Mouse (Mus musculus) neural tube, embryonic 13.5 days (tissue): ENCODE measurements around the gene Gucy2c. TPM values are rescaled to one million over a fixed set of nuclear protein-coding genes. Genes with fewer than 3 reads are reported as not detected.

Source experiments
- ATAC-seq: fragments of 200-750 bp; cut with Nextera tagmentation; 2 replicates; pipeline ENCODE4 v1.8.0; 2017; ENCODE audit warnings: low read depth, mild to moderate bottlenecking, moderate TSS enrichment, moderate library complexity
- H3K27ac ChIP-seq: fragments of 300-500 bp; sonication (generic); replicated peaks from 2 replicates; pipeline ENCODE4 v1.5.1; 2015; ENCODE audit warnings: moderate library complexity, mild to moderate bottlenecking, inconsistent platforms
- H3K27me3 ChIP-seq: fragments of 300-500 bp; sonication (generic); 2 replicates; pipeline ENCODE4 v1.6.1; 2015; ENCODE audit warnings: mild to moderate bottlenecking, inconsistent platforms
- H3K36me3 ChIP-seq: fragments of 300-500 bp; sonication (generic); 2 replicates; pipeline ENCODE4 v1.6.1; 2015; ENCODE audit warnings: mild to moderate bottlenecking, inconsistent platforms
- H3K4me1 ChIP-seq: fragments of 300-500 bp; sonication (generic); replicated peaks from 2 replicates; pipeline ENCODE4 v1.6.1; 2015; ENCODE audit warnings: inconsistent platforms
- H3K4me2 ChIP-seq: fragments of 300-500 bp; sonication (generic); 2 replicates; pipeline ENCODE4 v1.6.1; 2015; ENCODE audit warnings: inconsistent platforms, mild to moderate bottlenecking, moderate library complexity
- H3K4me3 ChIP-seq: fragments of 300-500 bp; sonication (generic); 2 replicates; pipeline ENCODE4 v1.5.1; 2015; ENCODE audit warnings: mild to moderate bottlenecking, inconsistent platforms
- H3K9ac ChIP-seq: fragments of 300-500 bp; sonication (generic); 2 replicates; pipeline ENCODE4 v1.6.1; 2015; ENCODE audit warnings: moderate library complexity, mild to moderate bottlenecking, inconsistent platforms
- H3K9me3 ChIP-seq: fragments of 300-500 bp; sonication (generic); 2 replicates; pipeline ENCODE4 v1.6.1; 2016; ENCODE audit warnings: inconsistent platforms
- WGBS: fragments of 180-500 bp; shearing (Covaris S2); methylation state at CpG from one replicate; pipeline ENCODE4 v1.1.7; 2015; 5-methylcytosine and 5-hydroxymethylcytosine counted together
- polyA plus RNA-seq: library from polyadenylated mRNA; unstranded; fragments of >200 nt; fragmentation: Nextera tagmentation; extraction: Ambion mirVana; gene quantifications from 2 replicates; pipeline ENCODE4 v1.2.1, GENCODE M21; 2015

The Gucy2c gene
- polyA plus RNA-seq, 1 experiment from 2014 or later = 0.28 TPM

DNA sequence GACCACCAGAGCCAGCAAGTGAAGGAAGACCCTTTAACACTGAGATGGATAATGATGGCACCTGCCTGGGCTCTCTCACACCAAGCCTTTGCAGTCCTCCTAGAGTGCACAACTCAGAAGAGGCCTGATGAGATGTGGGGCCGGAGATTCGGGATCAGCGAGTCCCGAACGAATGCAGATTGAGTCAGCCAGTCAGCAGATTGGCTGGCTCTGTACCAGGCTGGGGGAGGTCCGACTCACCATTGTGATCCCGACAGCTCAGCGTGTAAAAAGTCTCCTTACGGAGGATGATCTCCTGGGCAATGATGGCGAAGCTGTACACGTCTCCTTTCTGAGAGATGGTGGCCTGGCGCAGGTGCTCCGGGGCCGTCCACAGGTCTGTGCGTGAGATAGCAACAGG is 61.1 kb downstream of the Gucy2c start:
- 89% methylated on average over 15 of the region's 15 CpGs for WGBS
- no peak for ATAC-seq
- Histone ChIP-seq H3K27ac (no peak overlapping the region), H3K9ac (no peak overlapping the region), H3K9me3 (no peaks in the 10 kb centered on the region), H3K27me3 (no peaks in the 10 kb centered on the region), H3K4me3 (no peak overlapping the region), H3K36me3 (no peaks in the 10 kb centered on the region), H3K4me2 (no peak overlapping the region), H3K4me1 (no peaks in the 10 kb centered on the region)

DNA sequence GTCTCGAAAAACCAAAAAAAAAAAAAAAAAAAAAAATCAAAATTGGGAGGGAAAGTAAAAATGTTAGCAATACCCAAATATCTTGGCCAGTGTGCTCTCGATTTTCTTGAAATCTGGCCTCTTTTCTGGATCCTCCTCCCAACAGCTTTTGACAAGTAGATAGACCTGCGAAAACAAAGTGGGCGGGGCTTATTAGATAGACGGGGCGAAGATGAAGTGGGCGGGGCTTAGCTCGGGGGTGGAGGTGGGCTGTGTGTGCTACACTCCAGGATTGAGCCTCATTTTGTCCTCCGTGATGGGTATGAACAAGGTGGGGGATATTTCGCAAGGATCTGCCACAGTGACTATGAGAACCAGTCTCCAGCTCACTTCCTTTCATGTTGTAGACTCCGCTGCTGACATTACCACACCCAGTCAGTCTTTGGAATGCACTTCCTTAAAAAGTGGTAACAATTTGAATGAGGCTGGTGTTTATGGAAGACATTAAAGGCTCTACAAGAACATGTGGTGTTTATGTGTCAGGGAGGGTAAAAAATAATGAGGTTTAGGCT is 65.6 kb downstream of the Gucy2c start:
- H3K4me2 ChIP-seq = no peak overlapping the region
- H3K36me3 ChIP-seq = no peaks in the 10 kb centered on the region
- 81% methylated on average over 11 of the region's 11 CpGs for WGBS
- no peak for ATAC-seq
- H3K4me3 ChIP-seq = no peak overlapping the region
- no peak overlapping the region for H3K9ac ChIP-seq
- no peak overlapping the region for H3K27ac ChIP-seq
- no peaks in the 10 kb centered on the region for H3K9me3 ChIP-seq
- H3K4me1 ChIP-seq = no peaks in the 10 kb centered on the region
- H3K27me3 ChIP-seq = no peaks in the 10 kb centered on the region

DNA sequence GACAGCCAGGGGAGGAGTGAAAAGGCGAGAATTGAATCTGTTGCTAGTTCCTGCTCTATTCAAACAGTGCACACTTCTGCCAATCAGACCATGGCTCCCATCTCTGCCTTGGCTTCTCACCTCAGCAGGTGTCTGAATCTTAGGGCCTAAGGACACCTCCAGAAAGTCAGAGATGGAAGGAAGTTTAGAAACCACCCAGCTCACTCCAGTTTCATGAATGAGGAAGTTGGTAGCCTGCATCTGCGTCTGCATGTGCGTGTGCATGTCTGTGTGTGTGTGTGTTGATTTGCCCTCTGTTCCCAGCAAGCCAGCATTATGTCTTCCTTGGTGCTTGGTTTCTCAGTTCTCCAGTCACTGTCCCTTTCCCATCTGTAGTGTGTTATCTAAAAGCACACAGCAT is 67.5 kb downstream of the Gucy2c start:
- H3K36me3 ChIP-seq = no peaks in the 10 kb centered on the region
- no peaks in the 10 kb centered on the region for H3K4me1 ChIP-seq
- WGBS = 79% methylated on average over 3 of the region's 3 CpGs
- H3K9me3 ChIP-seq = no peaks in the 10 kb centered on the region
- ATAC-seq = no peak
- H3K27ac ChIP-seq = no peak overlapping the region
- no peak overlapping the region for H3K4me2 ChIP-seq
- no peaks in the 10 kb centered on the region for H3K27me3 ChIP-seq
- no peak overlapping the region for H3K9ac ChIP-seq
- H3K4me3 ChIP-seq = no peak overlapping the region

DNA sequence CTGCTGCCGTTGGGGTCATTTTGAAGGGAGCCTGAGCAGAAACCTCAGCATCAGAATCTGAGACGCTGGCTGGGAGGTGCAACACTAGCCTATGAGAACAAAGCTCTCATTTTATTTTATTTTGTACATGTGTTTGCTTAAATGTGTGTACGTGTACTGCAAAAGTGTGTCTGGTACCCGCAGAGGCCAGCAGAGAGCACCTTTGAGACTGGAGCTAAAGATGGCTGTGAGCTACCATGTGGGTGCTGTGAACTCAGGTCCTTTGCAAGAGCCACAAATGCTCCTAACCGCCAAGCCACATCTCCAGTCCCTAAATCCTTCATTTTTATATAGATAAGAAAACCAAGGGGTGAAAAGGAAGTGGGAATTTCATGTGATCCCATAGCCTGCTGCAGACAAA is 71.2 kb downstream of the Gucy2c start:
- no peaks in the 10 kb centered on the region for H3K9me3 ChIP-seq
- ATAC-seq = no peak
- no peaks in the 10 kb centered on the region for H3K4me1 ChIP-seq
- no peak overlapping the region for H3K4me2 ChIP-seq
- no peak overlapping the region for H3K9ac ChIP-seq
- WGBS = 90% methylated on average over 5 of the region's 5 CpGs
- no peaks in the 10 kb centered on the region for H3K36me3 ChIP-seq
- H3K4me3 ChIP-seq = no peak overlapping the region
- no peak overlapping the region for H3K27ac ChIP-seq
- no peaks in the 10 kb centered on the region for H3K27me3 ChIP-seq

DNA sequence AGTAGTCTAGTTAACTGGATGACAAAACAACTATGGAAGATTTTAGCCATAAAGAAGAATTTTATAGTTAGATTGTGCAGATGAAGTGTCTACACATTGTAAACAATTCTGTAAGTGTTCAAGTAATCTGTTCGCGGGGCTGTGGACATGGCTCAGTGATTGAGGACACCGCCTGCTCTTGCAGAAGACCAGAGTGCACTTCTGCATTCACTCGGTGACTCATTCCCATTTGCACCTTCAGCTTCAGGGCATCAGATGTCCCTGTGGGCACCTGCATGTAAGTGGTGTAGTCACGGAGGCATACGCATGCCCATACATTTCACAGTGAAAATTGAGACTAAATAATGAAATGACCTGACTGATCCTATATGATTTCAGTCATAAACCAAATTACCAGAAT is 73.0 kb downstream of the Gucy2c start:
- Histone ChIP-seq H3K4me1 (no peaks in the 10 kb centered on the region), H3K4me2 (no peak overlapping the region), H3K9ac (no peak overlapping the region), H3K27me3 (no peaks in the 10 kb centered on the region), H3K9me3 (no peaks in the 10 kb centered on the region), H3K4me3 (no peak overlapping the region), H3K27ac (no peak overlapping the region), H3K36me3 (no peaks in the 10 kb centered on the region)
- WGBS = 96% methylated on average over 6 of the region's 6 CpGs
- ATAC-seq = no peak

DNA sequence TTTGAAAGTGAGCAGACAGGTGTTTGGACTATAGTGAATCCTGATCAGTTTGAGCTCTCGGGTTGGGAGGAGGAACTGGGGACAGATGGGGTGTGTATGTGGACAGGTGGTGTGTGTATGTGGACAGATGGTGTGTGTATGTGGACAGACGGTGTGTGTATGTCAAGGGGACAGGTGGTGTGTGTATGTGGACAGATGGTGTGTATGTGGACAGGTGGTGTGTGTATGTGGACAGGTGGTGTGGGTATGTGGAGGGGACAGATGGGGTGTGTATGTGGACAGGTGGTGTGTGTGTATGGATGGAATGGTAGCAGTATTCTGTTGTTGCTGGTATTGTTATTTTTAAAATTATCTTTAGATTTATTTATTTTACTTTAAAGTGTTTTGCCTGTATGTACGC is 79.7 kb downstream of the Gucy2c start:
- H3K27ac ChIP-seq = no peak overlapping the region
- H3K9ac ChIP-seq = no peak overlapping the region
- H3K4me2 ChIP-seq = no peak overlapping the region
- H3K4me3 ChIP-seq = no peak overlapping the region
- no peak for ATAC-seq
- 82% methylated on average over 3 of the region's 3 CpGs for WGBS
- no peaks in the 10 kb centered on the region for H3K9me3 ChIP-seq
- H3K36me3 ChIP-seq = no peaks in the 10 kb centered on the region
- no peaks in the 10 kb centered on the region for H3K4me1 ChIP-seq
- H3K27me3 ChIP-seq = no peaks in the 10 kb centered on the region

DNA sequence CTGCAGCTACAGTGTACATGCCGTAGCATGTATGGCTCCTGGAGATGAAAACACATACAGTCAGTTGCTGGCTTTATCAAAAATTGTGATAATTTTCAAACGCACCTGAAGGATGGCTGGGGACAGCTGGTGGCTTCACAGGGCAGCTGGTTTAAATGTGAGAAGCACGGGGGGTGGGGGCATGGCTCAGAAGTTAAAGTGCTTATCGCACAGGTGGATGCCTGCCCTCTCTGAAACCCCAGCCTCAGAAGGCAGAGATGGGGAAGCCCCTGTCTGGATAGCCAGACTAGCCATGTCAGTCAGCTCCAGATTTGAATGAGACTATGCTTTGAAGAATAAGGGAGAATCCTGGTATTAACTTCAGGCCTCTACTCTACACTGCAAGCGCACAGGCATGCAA is 80.4 kb downstream of the Gucy2c start:
- Histone ChIP-seq H3K27me3 (no peaks in the 10 kb centered on the region), H3K4me2 (no peak overlapping the region), H3K4me1 (no peaks in the 10 kb centered on the region), H3K9ac (no peak overlapping the region), H3K4me3 (no peak overlapping the region), H3K36me3 (no peaks in the 10 kb centered on the region), H3K9me3 (no peaks in the 10 kb centered on the region), H3K27ac (no peak overlapping the region)
- 94% methylated on average over 5 of the region's 5 CpGs for WGBS
- ATAC-seq = no peak

DNA sequence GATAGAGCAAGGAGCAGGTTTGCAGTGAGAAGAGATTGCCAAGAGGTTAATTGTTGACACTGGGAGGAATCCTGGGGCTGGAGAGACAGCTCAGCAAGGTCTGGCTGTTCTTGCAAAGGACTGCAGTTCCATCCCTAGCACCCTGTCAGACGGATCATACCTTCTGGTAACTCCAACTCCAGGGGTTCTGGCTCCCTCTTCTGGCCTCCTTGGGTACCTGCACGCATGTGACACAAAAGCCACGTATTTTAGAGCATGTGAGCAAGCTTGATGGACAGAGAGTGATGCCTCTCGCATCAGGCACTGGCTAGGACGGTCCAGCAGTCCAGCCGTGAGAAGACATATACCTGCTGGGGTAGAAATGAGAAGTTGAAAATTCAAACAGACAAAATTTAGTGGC is 90.3 kb downstream of the Gucy2c start:
- no peak overlapping the region for H3K4me3 ChIP-seq
- no peaks in the 10 kb centered on the region for H3K36me3 ChIP-seq
- no peaks in the 10 kb centered on the region for H3K27me3 ChIP-seq
- no peak overlapping the region for H3K9ac ChIP-seq
- 86% methylated on average over 6 of the region's 6 CpGs for WGBS
- H3K27ac ChIP-seq = no peak overlapping the region
- H3K4me1 ChIP-seq = no peaks in the 10 kb centered on the region
- H3K4me2 ChIP-seq = no peak overlapping the region
- no peak for ATAC-seq
- no peaks in the 10 kb centered on the region for H3K9me3 ChIP-seq

DNA sequence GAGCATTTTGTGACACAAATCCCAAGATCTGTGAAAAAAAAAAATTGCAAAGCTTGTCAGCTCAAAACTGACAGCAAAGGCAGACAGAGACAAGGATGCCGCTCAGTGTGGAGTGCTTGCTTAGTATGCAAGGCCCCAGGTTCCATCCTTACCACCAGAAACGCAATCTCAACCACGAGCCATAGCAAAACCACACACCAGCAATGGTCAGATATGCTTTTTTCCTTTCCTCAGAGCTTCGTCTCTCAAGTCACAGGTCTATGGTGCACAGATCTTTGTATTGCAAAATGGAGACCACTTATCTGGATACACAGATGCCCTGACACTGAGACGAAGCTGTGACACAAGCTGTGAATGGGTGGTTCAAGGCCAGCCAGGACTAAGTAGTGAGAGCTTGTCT is 91.0 kb downstream of the Gucy2c start:
- Histone ChIP-seq H3K4me1 (no peaks in the 10 kb centered on the region), H3K9me3 (no peaks in the 10 kb centered on the region), H3K4me3 (no peak overlapping the region), H3K36me3 (no peaks in the 10 kb centered on the region), H3K27me3 (no peaks in the 10 kb centered on the region), H3K9ac (no peak overlapping the region), H3K27ac (no peak overlapping the region), H3K4me2 (no peak overlapping the region)
- WGBS = 91% methylated on average over 5 of the region's 5 CpGs
- no peak for ATAC-seq

DNA sequence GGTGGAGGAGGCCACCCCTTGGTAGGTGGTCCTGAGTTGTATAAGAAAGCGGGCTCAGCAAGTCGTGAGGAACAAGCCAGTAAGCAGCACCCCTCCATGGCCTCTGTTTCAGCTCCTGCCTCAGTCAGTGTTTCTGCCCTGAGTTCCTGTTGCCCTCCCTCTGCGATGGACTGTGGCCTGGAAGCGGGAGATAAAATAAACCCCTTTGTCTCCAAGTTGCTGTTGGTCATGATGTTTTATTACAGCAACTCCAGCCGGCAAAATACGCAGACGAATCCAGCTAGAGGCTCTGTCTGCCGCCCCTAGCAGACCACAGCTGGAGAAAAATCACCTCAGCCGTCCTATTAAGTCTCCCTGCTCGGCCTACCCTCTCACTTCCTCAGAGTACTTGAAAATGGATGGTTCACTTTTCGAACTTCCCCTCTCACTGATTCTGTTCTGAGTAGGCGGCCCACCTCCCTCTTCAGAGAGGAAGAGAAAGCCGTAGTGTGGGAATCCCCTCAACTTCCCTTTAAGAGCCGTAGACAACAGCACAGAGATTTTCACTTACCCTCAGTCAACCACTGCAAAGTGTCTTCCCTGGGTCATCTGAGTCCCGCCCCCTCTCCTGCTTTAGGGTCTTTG is 91.7 kb downstream of the Gucy2c start:
- no peaks in the 10 kb centered on the region for H3K9me3 ChIP-seq
- 64% methylated on average over 15 of the region's 15 CpGs for WGBS

DNA sequence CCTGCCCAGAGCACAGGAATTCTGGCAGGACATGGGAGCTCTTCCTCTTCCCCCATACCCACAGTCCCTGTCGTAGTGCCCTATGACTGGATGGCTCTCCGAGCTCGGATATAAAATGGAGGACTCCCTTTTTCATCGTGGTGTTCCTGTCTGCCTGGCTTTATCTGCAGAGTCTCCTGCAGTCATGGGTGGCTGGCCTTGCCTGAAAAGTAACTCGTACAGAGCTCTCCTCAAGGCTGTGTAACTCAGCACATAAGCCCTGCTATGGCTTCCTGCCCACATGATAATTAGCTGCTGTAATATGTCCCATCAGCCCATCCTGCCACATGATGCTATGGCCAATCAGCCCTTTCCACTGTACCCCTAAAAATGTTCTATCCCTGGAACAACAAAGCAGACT is 96.1 kb downstream of the Gucy2c start:
- Histone ChIP-seq H3K27ac (no peak overlapping the region), H3K36me3 (no peaks in the 10 kb centered on the region), H3K27me3 (no peaks in the 10 kb centered on the region), H3K4me3 (no peak overlapping the region), H3K9ac (no peak overlapping the region), H3K4me1 (no peaks in the 10 kb centered on the region), H3K4me2 (no peak overlapping the region), H3K9me3 (no peaks in the 10 kb centered on the region)
- WGBS = 83% methylated on average over 5 of the region's 5 CpGs
- ATAC-seq = no peak

More for the DNA sequence above, 91.7 kb downstream of the Gucy2c start:
- Histone ChIP-seq H3K27me3 (no peaks in the 10 kb centered on the region), H3K4me2 (no peak overlapping the region), H3K36me3 (no peaks in the 10 kb centered on the region), H3K4me3 (no peak overlapping the region), H3K4me1 (no peaks in the 10 kb centered on the region), H3K9ac (no peak overlapping the region), H3K27ac (no peak overlapping the region)
- ATAC-seq = no peak

DNA sequence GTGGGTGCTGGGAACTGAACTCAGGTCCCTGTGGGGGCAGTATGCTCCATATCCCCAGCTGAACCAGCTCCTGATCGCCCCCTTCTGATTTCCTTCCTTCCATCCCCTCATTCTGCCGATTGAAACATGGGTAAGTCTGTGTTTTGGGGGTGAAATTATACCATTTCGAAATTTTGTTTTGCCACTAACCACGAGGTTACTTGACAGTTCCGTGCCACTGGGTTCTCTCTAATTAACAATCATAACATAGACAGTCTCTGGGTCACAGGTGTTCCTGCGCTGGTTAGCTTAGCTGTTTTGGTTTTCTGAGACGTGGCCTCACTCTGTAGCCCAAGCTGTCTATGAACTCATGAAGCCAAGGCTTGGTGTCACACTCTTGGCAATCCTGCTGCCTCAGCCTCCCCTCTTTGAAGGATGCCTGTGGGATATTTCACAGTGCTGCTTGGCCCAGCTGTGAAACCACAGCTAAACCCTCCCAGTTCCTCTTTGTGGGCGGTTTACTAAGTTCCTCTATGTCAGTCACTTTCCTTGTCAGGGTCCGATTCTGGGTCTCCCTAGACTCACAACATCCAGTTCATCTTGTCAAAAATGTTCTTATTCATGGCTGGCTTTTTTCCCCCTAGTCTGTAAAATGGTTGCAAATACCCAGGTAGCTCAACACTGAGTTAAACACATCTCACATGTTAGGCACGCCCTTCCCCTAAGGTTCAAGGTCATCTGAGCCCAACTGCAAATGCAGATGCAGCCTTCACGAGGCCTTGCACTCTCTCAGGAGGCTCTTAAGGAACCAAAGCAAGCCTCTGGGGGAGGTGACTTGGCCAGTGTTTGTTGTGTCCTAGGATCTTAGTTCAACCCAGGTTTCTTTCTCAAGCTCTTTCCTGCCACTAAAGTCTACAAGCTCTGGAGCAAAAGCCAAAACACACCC is 97.9 kb downstream of the Gucy2c start:
- Histone ChIP-seq H3K27ac (no peak overlapping the region), H3K9me3 (no peaks in the 10 kb centered on the region), H3K9ac (no peak overlapping the region), H3K4me3 (no peak overlapping the region), H3K27me3 (no peaks in the 10 kb centered on the region), H3K4me2 (no peak overlapping the region), H3K4me1 (no peaks in the 10 kb centered on the region), H3K36me3 (no peaks in the 10 kb centered on the region)
- no peak for ATAC-seq
- whole genome bisulfite sequencing = 89% methylated on average over 11 of the region's 11 CpGs
